Mouse (Mus musculus) heart, postnatal 0 days (tissue): ENCODE data around the gene St3gal3.

ENCODE experiments used
- CTCF ChIP-seq: IDR thresholded peaks from 2 replicates; pipeline ENCODE4 v1.5.1; 2016; ENCODE audit warnings: antibody characterized with exemption, control low read depth, low read depth
- EP300 ChIP-seq: IDR thresholded peaks from 2 replicates; pipeline ENCODE4 v1.6.1; 2016; ENCODE audit warnings: antibody characterized with exemption, low read depth

DNA sequence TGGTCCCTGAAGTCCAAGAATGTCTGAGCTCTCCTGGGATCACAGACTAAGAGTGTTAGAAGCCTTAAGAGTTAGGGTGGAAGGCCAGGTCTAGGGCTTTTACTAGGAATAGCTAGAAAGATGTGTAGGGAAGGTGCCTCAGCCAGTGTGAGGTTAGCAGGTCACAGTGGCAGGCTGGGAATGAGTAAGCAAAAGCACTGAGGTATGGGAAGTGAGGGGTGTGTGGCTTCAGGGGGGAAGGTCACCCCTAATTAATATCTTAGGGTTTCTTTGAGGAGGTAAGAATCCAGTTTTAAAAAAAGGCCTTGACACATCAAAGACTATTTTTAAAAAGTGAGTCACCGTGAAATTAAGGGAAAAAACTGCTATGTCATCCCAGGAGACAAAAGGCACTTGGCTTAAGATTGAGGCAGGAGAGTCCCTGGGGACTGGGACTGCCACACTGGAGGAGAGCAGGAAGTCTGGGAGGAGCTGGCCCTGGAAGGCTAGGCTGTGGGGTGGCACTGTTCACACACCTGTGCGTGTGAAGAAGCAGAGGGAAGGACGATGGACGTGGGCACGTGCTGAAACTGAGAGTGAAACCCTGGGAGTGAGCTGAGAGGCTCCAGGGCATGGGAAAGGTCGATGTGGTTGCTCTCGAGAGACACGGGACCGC lies 72.8 kb downstream of the St3gal3 start:
- TF ChIP-seq CTCF (no peak), EP300 (no peak)
